Mouse (Mus musculus) left cerebral cortex, postnatal 36 days (tissue): ENCODE results near the gene Supt6. TPM values are rescaled to one million over a fixed set of nuclear protein-coding genes. Genes with fewer than 3 reads are reported as not detected.
"Not testable (repeated sequence)": the region's sequence is repeated elsewhere in the genome, so short reads cannot be mapped to it uniquely, and the experiment has no call there.

Experiments used
- DNase-seq, 2 experiments: peaks; one replicate each; pipeline ENCODE4 v3.0.0; 2021 to 2022; ENCODE audit warnings: low spot score in 2 of 2, mixed read lengths in 1 of 2
- intact Hi-C: fragments of 180-260 bp; cut with DNase I; formaldehyde crosslinking; loops from one replicate; pipeline ENCODE4 v1.15.1; 2025
- total RNA-seq, 2 experiments: library from RNA; stranded (reverse); gene quantifications; 2 replicates each; pipeline ENCODE4 v1.2.3; 2021

The Supt6 gene
- total RNA-seq: 100 to 1,000 TPM in 1 of 2 experiments, 10 to 100 TPM in 1; 95.1 to 100 TPM

DNA sequence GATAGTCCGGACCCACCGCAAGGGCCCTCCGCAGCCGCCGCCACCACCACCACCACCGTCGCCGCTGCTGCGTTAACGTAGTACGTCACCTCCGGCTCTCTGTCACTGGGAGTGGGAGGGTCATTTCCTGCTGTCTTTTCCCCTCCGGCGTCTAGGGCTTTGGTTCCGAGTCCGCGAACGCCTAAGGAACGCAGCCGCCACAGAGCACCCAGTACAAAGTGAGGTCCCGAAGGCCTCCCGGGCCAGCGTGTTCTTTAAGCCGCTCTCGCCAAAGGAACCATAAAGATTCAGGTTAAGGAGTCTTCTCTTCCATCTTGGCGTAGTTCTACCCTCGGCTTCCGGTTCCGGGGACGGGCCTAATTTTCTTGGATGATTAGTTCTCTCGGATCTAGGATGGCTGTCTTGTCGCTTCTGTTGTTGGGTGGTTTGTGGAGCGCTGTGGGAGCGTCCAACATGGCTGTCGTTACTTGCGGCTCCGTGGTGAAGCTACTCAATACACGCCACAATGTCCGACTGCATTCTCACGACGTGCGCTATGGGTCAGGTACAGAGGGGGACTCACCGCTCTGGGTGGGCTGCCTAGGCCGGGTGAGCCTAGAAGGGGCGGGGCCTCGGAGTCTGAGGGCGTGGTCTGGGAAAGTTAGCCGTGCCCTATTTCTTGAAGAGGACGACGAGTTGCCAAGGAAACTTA is at the start of gene Supt6, which contains the start of gene Sdf2:
Gene Supt6 (minus strand): TSS at position 361 of the 691 bp plus-strand sequence.
Gene Sdf2 (plus strand): TSS at position 120 of the 691 bp plus-strand sequence.
- DNase-seq: peak; percentile 91 to 92
- intact Hi-C loops: no loop called here

DNA sequence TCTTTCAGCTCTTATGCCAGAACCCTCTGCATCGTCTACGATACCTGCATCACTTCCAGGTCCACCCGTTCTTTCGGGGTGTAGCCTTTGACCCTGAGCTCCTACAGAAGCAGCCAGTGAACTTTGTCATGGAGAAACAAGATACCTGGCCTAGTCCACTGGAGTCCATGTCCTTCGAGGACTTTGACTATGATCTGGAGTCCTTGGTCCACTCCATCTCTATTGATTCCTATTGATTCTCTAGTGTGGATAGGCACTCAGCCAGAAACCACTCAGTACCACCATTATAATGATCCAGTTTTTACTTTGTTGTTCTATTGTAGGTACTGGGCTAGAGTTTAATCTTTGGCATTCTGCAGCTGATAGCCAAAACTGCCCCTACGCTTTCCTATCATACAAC is 48.8 kb upstream of the Supt6 start:
- intact Hi-C loops: no loop called here
- DNase-seq: no peak

DNA sequence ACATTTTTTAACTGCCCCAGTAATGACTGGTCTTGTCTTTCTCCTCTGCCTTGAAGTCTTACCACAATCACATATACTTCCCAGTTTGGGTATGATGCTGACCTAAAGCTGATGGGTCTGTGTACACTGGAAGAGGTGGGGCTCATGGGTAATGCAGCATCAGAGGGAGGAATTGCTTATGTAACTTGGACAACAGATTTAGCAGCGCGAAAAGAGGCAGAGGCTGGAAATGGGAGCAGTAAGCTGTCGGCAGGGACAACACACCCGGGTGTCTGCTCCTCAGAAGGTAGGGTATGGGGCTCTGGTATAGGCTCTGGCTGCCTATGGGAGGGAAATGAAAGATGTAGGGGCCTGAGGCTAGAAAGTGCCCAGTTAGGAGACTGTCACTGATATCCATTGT is 44.9 kb upstream of the Supt6 start, which contains the start of gene BC030499:
Gene BC030499 (plus strand): TSS at position 188 of the 400 bp plus-strand sequence.
- DNase-seq: peak; percentile 56 to 63

DNA sequence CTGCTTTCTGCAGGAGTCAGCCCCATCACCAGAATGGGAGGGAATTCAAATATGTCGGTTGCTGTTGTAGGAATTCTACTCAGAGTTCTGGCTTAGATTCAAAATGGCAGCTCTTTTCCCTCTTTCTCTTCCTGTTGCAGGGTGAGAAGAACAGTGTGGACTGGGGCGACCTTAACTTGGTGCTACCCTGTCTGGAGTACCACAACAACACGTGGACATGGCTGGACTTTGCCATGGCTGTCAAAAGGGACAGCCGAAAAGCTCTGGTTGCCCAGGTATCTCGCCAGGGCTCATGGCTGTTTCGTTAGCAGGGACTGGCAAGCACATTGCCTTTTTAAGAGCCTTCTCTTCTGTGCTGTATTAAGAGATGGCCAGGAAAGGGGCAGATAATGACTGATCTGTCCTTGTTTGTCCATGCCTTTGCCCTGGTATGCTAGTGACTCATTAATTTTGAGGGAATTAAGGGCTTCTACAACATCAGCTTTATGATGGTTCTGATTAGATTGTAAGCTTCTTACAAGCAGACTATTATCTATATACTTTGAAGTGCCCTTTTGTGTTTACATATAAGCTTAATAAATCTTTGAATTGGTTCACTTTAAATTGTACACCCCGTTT is 43.5 kb upstream of the Supt6 start:
- no peak for DNase-seq
- intact Hi-C loops: loop anchor here (5.0 kb wide), 1 partner anchor 48 kb away; no protein-coding TSS in a partner anchor

More for the DNA sequence above, 44.9 kb upstream of the Supt6 start, which contains the start of gene BC030499:
- intact Hi-C loops: no loop called here

DNA sequence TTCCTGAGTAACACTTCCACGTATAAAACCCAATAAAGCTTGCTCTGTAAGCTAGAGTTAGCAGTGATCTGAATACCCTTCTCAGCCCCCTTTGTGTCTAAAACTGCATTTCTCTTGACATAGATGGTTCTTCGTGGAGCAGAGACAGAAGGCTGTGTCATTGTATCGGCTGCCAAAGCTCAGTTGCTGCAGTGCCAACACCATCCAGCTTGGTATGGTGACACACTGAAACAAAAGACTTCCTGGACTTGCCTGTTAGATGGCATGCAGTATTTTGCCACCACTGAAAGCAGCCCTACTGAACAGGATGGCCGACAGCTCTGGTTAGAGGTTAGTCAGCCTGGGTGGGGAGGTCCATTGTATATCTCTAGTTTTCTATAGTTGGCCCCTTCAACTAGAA is 33.8 kb upstream of the Supt6 start:
- no peak for DNase-seq
- intact Hi-C loops: no loop called here

DNA sequence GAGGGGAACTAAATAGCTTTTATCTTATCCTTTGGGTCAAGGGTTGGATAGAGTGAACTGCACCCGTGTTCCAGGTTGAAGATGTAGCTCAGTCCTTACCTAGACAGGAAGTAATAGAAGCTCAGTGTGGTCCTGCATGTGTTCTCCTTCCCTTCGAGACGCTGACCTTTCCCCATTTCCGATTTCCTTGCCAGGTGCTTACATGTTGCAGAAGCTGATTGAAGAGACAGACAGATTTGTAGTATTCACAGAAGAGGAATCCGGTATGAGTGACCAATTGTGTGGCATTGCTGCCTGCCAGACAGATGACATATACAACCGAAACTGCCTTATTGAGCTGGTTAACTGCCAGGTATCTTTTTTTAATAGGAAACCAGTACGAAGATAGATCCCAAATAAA is 33.1 kb upstream of the Supt6 start:
- intact Hi-C loops: no loop called here
- no peak for DNase-seq

DNA sequence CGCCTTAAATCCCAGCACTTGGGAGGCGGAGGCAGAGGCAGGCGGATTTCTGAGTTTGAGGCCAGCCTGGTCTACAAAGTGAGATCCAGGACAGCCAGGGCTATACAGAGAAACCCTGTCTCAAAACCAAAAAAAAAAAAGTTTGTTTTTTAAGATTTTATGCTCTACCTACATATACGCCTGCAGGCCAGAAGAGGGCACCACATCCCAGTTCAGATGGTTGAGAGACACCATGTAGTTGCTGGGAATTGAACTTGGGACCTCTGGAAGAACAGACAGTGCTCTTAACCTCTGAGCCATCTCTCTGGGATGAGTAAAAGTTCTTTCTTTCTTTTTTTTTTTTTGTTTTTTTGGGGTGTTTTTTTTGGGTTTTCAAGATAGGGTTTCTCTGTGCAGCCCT is 30.4 kb upstream of the Supt6 start:
- intact Hi-C loops, DNase-seq: not testable (repeated sequence)

DNA sequence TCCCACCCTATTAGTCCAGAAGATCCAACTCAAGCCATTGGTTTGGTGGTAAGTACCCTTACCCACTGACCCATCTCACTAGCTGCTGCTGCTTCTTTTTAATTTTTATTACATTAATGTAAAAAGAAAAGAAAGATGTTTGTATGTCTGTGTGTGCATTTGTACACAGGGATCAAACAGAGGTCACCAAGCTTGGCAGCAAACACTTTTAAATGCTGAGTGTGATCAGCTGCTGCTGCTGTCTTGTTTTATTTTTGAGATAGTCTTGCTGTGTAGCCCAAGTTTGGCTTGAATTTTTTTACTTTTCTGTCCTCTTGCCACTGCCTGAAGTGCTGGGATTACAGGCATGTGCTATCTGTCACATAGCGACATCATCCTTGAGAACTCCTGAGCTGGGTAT is 29.8 kb upstream of the Supt6 start:
- no peak for DNase-seq
- intact Hi-C loops: no loop called here

DNA sequence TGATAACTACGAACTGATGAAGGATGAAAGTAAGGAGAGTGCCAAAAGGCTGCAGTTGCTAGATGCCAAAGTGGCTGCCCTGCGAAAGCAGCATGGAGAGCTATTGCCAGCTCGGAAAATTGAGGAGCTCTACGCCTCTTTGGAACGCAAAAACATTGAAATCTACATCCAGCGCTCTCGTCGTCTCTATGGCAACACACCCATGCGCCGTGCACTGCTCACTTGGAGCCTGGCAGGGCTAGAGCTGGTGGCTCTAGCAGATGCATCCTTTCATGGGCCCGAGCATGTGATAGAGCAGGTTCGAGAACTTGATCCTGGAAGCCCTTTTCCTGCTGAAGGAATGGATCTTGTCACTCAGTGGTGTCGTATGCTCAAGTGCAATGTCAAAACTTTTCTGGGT is 26.2 kb upstream of the Supt6 start:
- DNase-seq: peak; percentile 61 to 69
- intact Hi-C loops: loop anchor here (5.0 kb wide), 1 partner anchor 70 kb away; the partner anchor contains the start of gene Unc119

DNA sequence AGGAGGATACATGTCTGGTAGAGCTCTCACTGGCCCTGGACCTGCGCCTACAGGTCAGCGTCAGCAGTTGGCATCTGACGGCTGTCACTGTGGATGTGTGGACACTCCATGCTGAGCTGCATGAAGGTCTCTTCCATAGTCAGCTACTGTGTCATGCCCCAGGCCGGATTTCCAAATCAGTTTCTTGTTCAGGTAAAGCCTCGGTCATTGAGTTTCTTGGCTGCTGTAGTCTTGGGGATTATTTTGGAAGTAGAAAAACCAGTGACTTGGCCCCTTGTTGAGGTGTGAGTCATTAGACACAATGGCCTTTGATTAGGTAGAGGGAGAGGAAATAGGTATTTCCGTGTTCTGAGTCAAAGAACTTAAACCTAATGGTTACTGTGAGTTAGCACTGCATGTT is 19.8 kb upstream of the Supt6 start:
- DNase-seq: no peak
- intact Hi-C loops: loop anchor here (5.0 kb wide), 1 partner anchor 38 kb away; no protein-coding TSS in a partner anchor

DNA sequence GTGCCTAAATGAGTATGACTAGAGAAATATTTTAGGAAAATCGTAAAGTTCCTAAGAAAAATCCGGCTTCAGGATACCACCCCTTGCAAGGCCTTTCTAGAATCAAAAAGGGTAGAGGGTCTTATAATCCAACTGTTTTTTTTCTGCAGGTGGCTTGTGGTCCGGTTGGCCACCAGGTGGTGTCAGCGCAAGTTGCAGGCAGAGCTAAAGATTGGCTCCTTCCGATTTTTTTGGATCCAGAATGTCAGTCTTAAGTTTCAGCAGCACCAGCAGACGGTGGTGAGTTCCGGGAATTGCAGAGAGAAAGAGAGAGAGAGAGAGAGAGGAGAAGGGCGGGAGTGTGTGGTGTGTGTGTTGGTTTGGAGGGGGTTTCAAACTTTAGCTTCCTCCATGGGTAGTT is 16.8 kb upstream of the Supt6 start:
- intact Hi-C loops: loop anchor here (5.0 kb wide), 1 partner anchor 65 kb away; the partner anchor contains the start of gene Pigs

DNA sequence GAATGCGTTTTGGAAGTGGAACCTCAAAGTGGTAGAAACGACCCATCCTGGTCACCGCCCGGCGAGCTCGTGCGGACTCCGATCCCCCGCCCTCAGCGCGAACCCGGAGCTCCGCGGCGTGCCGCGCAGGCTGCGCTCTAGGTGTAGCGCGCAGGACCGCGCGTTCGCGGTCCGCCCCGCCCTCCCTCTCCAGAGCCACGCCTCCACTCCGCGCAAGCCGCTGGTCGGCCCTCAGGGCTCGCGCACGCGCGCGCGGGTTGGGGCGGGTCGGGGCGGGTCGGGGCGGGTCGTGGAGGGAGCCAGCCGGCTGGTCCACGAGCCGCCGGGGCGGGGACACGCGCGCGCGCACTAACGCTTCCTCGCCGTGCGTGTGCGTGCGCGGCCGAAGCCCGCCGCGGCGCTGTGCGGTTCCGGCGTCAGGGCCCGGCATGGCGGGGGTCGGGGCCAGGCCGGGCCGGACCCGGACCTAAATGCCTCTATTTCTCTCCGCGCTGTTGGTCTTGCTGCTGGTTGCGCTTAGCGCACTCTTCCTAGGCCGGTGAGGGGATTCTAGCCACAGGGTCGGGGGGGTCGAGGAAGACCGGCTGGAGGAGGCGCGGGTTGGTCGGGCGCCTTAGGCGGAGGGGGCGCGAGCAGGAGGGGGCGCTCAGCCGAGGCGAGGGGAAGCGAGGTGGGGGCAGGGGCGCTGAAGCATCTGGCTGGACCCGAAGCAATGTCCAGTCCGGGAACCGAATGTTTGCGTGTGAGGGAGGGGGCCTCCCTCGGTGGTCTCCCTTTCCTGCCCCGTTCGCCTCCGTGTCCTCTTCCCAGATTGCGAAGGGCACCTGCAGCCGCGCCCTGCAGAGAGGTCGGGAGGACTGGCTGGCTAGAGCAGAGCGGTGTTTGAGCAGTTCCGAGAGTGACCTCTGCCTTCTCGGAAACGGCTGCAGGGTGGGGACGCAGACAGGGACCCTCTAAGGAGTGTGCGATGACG is 15.9 kb upstream of the Supt6 start, which contains the start of gene 2610507B11Rik:
Gene 2610507B11Rik (plus strand): TSS at position 373 of the 973 bp plus-strand sequence.
- intact Hi-C loops: loop anchor here (5.0 kb wide), 1 partner anchor 66 kb away; the partner anchor contains the start of gene Pigs

More for the DNA sequence above, 16.8 kb upstream of the Supt6 start:
- peak; percentile 22 to 36 for DNase-seq

DNA sequence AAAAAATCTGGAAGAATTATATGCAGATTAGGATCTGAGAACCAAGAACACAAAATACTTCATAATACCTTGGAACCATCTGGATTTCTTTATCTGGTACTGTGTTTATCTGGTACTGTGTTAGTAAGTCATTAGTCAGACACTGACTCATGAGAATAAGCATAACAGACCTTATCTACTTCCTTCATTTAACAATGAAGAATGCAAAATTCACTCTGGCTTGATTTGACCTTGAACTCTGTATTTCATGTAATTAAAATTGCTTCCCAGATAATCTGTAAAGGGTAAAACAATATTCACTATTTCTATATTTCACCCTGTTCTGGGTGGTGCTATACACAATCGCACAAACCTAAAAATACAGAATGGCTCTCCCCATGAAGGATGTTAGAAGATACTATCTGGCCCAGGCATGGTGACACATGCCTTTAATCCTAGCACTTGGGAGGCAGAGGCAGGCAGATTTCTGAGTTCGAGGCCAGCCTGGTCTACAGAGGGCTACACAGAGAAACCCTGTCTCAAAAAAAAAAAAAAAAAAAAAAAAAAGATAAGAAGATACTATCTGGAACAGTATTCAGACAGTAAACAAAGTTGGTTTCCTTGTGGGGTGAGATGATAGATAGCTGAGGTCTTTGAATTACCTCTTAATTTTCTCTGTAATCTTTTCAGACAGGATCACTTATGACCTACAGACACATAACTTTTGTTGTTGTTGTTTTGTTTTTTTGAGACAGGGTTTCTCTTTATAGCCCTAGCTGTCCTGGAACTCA is 14.9 kb upstream of the Supt6 start:
- DNase-seq: no peak
- intact Hi-C loops: loop anchor here (5.0 kb wide), 1 partner anchor 67 kb away; the partner anchor contains the start of gene Pigs

More for the DNA sequence above, 15.9 kb upstream of the Supt6 start, which contains the start of gene 2610507B11Rik:
- DNase-seq: peak; percentile 88 to 91

DNA sequence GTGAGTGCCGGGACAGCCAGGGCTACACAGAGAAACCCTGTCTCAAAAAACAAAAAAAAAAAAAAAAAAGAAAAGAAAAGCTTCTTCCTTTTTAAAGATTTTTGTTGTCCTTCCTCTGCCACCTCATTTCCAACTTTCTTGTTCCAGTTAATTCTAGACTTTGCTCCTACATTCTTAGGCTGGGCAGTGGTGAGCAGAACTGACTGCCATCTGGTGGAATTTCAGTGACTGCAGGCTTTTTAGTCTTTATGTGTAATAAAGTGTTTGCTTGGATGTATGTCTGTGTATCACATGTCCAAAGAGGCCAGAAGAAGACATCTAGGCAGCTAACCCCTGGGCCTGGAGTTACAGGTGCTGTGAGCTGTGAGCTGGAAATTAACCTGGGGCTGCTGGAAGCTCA is 10.8 kb upstream of the Supt6 start:
- no peak for DNase-seq

DNA sequence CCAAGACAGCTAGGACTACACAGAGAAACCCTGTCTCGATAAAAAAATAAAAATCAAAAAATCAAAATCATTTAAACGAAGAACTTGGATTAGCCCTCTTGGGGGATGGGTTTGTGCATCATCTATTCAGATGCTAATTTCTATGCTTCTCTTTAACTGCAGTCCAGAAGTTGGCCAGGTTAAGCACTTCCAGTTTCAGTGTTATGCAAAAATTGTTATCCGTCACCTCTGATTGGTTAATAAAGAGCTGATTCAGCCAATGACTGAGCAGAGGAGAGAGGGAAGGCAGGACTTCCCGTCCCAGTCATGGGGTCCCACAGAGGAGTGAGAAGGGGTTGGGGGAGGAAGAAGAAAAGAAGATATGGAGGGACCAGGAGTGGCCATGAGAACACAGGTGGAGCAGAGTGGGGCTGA is 1.9 kb upstream of the Supt6 start:
- intact Hi-C loops: no loop called here
- no peak for DNase-seq

More for the DNA sequence above, 10.8 kb upstream of the Supt6 start:
- intact Hi-C loops: no loop called here

DNA sequence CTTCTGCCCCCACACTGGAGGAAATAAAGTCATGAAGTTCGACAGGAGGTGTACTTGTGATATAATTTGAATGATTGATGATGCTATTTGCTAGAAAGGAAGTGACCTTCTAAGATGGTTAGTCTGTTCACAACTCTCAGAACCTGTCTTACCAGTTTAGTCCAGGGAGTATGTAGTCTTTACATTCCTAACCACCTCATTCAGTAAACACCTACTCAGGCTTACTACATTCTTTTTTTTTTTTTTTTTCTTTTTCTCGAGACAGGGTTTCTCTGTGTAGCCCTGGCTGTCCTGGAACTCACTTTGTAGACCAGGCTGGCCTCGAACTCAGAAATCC is 1.2 kb upstream of the Supt6 start:
- intact Hi-C loops: no loop called here
- DNase-seq: no peak

DNA sequence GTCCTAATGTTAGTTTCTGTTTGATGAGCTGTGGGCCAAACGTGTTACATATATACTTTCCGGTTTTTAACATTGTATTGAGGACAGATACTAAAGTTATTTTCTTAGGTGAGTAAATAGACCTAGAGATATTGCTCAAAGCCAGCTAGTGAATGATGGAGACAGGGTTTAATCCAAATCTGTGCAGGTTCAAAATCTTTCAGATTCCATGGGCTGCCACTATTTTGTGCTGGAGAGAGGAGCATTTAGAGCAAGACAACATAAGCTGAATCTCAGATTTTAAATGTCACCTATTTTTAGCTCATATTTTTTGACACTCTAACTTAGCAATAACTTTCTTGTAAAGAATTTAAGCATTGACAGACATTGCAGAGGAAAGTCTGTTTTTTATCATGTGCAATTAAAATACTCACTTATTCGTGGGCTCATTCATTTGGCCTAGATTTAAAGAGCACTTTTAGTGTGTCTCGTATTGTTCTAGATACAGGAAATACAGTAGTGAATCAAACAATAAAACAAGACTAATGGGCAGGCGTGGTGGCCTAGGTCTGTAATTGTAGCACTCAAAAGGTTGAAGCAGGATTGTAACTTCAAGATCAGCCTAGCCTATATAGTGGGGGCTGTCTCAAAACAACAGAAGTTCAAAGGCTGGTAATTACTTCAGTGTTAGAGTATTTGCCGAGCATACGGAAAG is 678 bp upstream of the Supt6 start:
- intact Hi-C loops: no loop called here
- DNase-seq: no peak

DNA sequence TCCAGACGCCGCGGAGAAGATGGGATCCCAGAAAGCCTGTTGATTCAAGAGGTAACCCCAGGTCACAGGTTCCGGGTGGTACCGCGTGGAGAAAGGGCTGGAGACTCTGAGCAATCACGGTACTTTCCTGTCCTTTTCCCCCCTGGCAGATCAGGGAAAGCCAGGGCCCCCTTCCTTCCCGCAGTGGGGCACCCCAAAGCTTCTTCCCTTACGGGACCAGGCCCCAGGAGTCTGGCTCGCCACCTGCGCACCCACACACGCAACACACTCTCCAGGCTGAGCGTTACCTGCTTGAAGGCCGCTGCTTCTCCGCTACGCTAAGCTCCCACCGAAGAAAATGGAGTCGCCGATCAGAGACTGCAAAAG is 543 bp downstream of the Supt6 start:
- no peak for DNase-seq
- intact Hi-C loops: no loop called here
